Mouse (Mus musculus): ENCODE measurements around the gene Zfp142. TPM values are rescaled to one million over a fixed set of nuclear protein-coding genes. Genes with fewer than 3 reads are reported as not detected.
A peak's percentile ranks its signal among the peaks of the same experiment; 100 is the strongest.

Gene Zfp142
- total and polyA plus RNA-seq, 3 experiments: 2.8 to 15.1 (median 6.0) TPM

- H3K4me2 ChIP-seq (ENCODE audit: insufficient read depth, low read depth, poor library complexity, severe bottlenecking): peak overlapping the region; percentile 84
- no peaks in the 10 kb centered on the region for H3K9me3 ChIP-seq (replicated peaks; ENCODE audit: low read length)
- peak overlapping the region; percentile 80 for H3K9ac ChIP-seq (ENCODE audit: insufficient read depth, low read depth)
- no peak for DNase-seq (ENCODE audit: extremely low read depth)
- peaks cover 2 to 27% of the 10 kb centered on the region in 2 experiments; a peak in 3 of 4 replicates for H3K4me1 ChIP-seq (ENCODE audit: control insufficient read depth in 1 of 2, insufficient read depth in 2 of 2)
- peaks cover 16% of the 10 kb centered on the region for H3K79me2 ChIP-seq (replicated peaks; ENCODE audit: control insufficient read depth, extremely low read depth, insufficient read depth, poor library complexity, severe bottlenecking)
- no peak for TF ChIP-seq NRF1 (IDR thresholded peaks at IDR 0.05; ENCODE audit: low read depth, low read length)
- no peak for TF ChIP-seq HCFC1 (IDR thresholded peaks at IDR 0.05; ENCODE audit: low read depth, low read length)
- TF ChIP-seq ZNF384 (IDR thresholded peaks at IDR 0.05; ENCODE audit: low read depth, low read length): 0 out of 2 replicates have a peak, but pooled peaks have one; percentile 21
- H3K27me3 ChIP-seq (replicated peaks): no peaks in the 10 kb centered on the region
- H3K27ac ChIP-seq (ENCODE audit: insufficient read depth, low read depth): peak overlapping the region; percentile 39
- H3K4me3 ChIP-seq (replicated peaks in 1 of 3; ENCODE audit: low read depth in 2 of 3, low read length in 2 of 3, poor library complexity in 1 of 3): peak overlapping the region; percentile 93 to 99 (median 99)
- H3K36me3 ChIP-seq (replicated peaks in 1 of 2; ENCODE audit: control insufficient read depth in 1 of 2, insufficient read depth in 1 of 2, low read length in 1 of 2): peaks cover 15 to 35% of the 10 kb centered on the region in 2 experiments
- in situ Hi-C loops (cut with MboI; ENCODE audit: low pct_ligation_motif_present, low pct_unique_long_range_greater_than_20kb, low sequenced_read_pairs): no loop called here
- dilution Hi-C loops (cut with MboI; ENCODE audit: extremely low pct_ligation_motif_present, extremely low pct_unique_long_range_greater_than_20kb, low sequenced_read_pairs): no loop called here
Observed at GRCm38 (mm10) chr1:74600501-74601266, 12.6 kb upstream of the Zfp142 start.

GRCm38 (mm10) chr1:74594434-74594833 lies 6.4 kb upstream of the Zfp142 start:
- TF ChIP-seq CTCF (conservative IDR thresholded peaks at IDR 0.05 in 1 of 2, IDR thresholded peaks at IDR 0.05 in 1 of 2; ENCODE audit: low read depth in 2 of 2, low read length in 2 of 2): no peak
- no peak for TF ChIP-seq ETS1 (conservative IDR thresholded peaks at IDR 0.05; ENCODE audit: low read depth, low read length)
- TF ChIP-seq IRF4 (IDR thresholded peaks at IDR 0.05; ENCODE audit: low read depth, low read length): peak; percentile 39; the same call in 1 of the 2 replicates
- 0 out of 2 replicates have a peak, but pooled peaks have one; percentile 42 for TF ChIP-seq ZMIZ1 (IDR thresholded peaks at IDR 0.05; ENCODE audit: low read depth, low read length)
- Histone ChIP-seq H3K4me1 (ENCODE audit: control insufficient read depth in 1 of 2, insufficient read depth in 2 of 2) (peaks cover 6 to 42% of the 10 kb centered on the region in 2 experiments; a peak in 3 of 4 replicates), H3K27me3 (replicated peaks) (no peaks in the 10 kb centered on the region), H3K4me2 (ENCODE audit: insufficient read depth, low read depth, poor library complexity, severe bottlenecking) (no peak overlapping the region), H3K27ac (ENCODE audit: insufficient read depth, low read depth) (peak overlapping the region; percentile 10; the same call in 1 of the 2 replicates), H3K9ac (ENCODE audit: insufficient read depth, low read depth) (no peak overlapping the region), H3K4me3 (replicated peaks in 1 of 3; ENCODE audit: low read depth in 2 of 3, low read length in 2 of 3, poor library complexity in 1 of 3) (no peak overlapping the region), H3K36me3 (replicated peaks in 1 of 2; ENCODE audit: control insufficient read depth in 1 of 2, insufficient read depth in 1 of 2, low read length in 1 of 2) (peaks cover 60 to 87% of the 10 kb centered on the region in 2 experiments), H3K9me3 (replicated peaks; ENCODE audit: low read length) (no peaks in the 10 kb centered on the region), H3K79me2 (replicated peaks; ENCODE audit: control insufficient read depth, extremely low read depth, insufficient read depth, poor library complexity, severe bottlenecking) (peaks cover 2% of the 10 kb centered on the region)
- DNase-seq (ENCODE audit: extremely low read depth): peak; percentile 72
- dilution Hi-C loops (cut with MboI; ENCODE audit: extremely low pct_ligation_motif_present, extremely low pct_unique_long_range_greater_than_20kb, low sequenced_read_pairs) (no loop called here), in situ Hi-C loops (cut with MboI; ENCODE audit: low pct_ligation_motif_present, low pct_unique_long_range_greater_than_20kb, low sequenced_read_pairs) (no loop called here)

- Histone ChIP-seq H3K27me3 (replicated peaks) (no peaks in the 10 kb centered on the region), H3K4me1 (ENCODE audit: control insufficient read depth in 1 of 2, insufficient read depth in 2 of 2) (peaks cover 5 to 41% of the 10 kb centered on the region in 2 experiments), H3K27ac (ENCODE audit: insufficient read depth, low read depth) (peak overlapping the region; percentile 1; the same call in 1 of the 2 replicates), H3K9me3 (replicated peaks; ENCODE audit: low read length) (no peaks in the 10 kb centered on the region), H3K4me3 (replicated peaks in 1 of 3; ENCODE audit: low read depth in 2 of 3, low read length in 2 of 3, poor library complexity in 1 of 3) (peak overlapping the region; percentile 73 to 84 (median 79)), H3K9ac (ENCODE audit: insufficient read depth, low read depth) (peak overlapping the region; percentile 37), H3K79me2 (replicated peaks; ENCODE audit: control insufficient read depth, extremely low read depth, insufficient read depth, poor library complexity, severe bottlenecking) (peaks cover 45% of the 10 kb centered on the region), H3K4me2 (ENCODE audit: insufficient read depth, low read depth, poor library complexity, severe bottlenecking) (peak overlapping the region; percentile 96), H3K36me3 (replicated peaks in 1 of 2; ENCODE audit: control insufficient read depth in 1 of 2, insufficient read depth in 1 of 2, low read length in 1 of 2) (peaks cover 36 to 62% of the 10 kb centered on the region in 2 experiments)
- in situ Hi-C loops (cut with MboI; ENCODE audit: low pct_ligation_motif_present, low pct_unique_long_range_greater_than_20kb, low sequenced_read_pairs) (no loop called here), dilution Hi-C loops (cut with MboI; ENCODE audit: extremely low pct_ligation_motif_present, extremely low pct_unique_long_range_greater_than_20kb, low sequenced_read_pairs) (no loop called here)
- DNase-seq (ENCODE audit: extremely low read depth): no peak
- no peak for TF ChIP-seq USF1 (IDR thresholded peaks at IDR 0.05; ENCODE audit: low read depth, low read length)
- TF ChIP-seq CTCF (conservative IDR thresholded peaks at IDR 0.05 in 1 of 2, IDR thresholded peaks at IDR 0.05 in 1 of 2; ENCODE audit: low read depth in 2 of 2, low read length in 2 of 2): no peak
- no peak for TF ChIP-seq TCF12 (IDR thresholded peaks at IDR 0.05; ENCODE audit: low read depth, low read length)
- TF ChIP-seq MAFK (IDR thresholded peaks at IDR 0.05; ENCODE audit: insufficient replicate concordance, low read length): no peak
- no peak for TF ChIP-seq RAD21 (IDR thresholded peaks at IDR 0.05; ENCODE audit: low read depth, low read length)
- TF ChIP-seq POLR2A (IDR thresholded peaks at IDR 0.05; ENCODE audit: low read depth, low read length): no peak
- no peak for TF ChIP-seq ZC3H11A (IDR thresholded peaks at IDR 0.05; ENCODE audit: low read depth, low read length)
- TF ChIP-seq MAZ (IDR thresholded peaks at IDR 0.05; ENCODE audit: low read depth, low read length): no peak
- TF ChIP-seq ZMIZ1 (IDR thresholded peaks at IDR 0.05; ENCODE audit: low read depth, low read length): no peak
- no peak for TF ChIP-seq POLR2AphosphoS2 (IDR thresholded peaks at IDR 0.05; ENCODE audit: low read depth, low read length)
- TF ChIP-seq PAX5 (IDR thresholded peaks at IDR 0.05; ENCODE audit: low read length): no peak
- TF ChIP-seq MYC (IDR thresholded peaks at IDR 0.05; ENCODE audit: low read depth, low read length): no peak
- TF ChIP-seq HCFC1 (IDR thresholded peaks at IDR 0.05; ENCODE audit: low read depth, low read length): no peak
- TF ChIP-seq CHD1 (IDR thresholded peaks at IDR 0.05; ENCODE audit: low read depth, low read length): no peak
- TF ChIP-seq NRF1 (IDR thresholded peaks at IDR 0.05; ENCODE audit: low read depth, low read length): no peak
Observed at GRCm38 (mm10) chr1:74587233-74587772, 743 bp downstream of the Zfp142 start.
